Mouse (Mus musculus) stomach, postnatal 0 days (tissue): Measurements from ENCODE around the gene Cyp4f17.

ENCODE experiments used
- CTCF ChIP-seq: IDR thresholded peaks from 2 replicates; pipeline ENCODE4 v1.5.1; 2016; ENCODE audit warnings: antibody characterized with exemption, low read depth, mild to moderate bottlenecking, moderate library complexity
- EP300 ChIP-seq: optimal IDR thresholded peaks from 2 replicates; pipeline ENCODE3; 2016; ENCODE audit warnings: antibody characterized with exemption

DNA sequence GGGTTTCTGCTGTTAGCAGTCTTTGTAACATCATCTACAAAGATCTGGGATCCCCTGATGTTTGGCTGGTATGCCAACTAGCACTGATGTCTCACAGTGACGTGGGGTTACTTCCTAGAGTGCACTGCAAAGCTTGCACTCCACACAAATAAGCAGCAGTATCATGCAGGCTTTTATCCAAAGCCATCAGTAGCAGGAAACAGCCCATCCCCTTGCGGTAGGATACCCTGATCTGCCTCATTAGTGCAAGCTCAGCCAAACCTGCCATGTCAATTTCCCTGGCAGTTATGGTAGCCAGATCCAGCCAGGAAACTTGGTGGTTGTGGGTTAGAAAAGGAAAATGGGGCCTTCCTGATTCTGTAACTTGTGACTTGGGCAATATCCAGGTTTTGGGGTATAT lies 27.1 kb upstream of the Cyp4f17 start:
- no peak for TF ChIP-seq CTCF
- no peak for TF ChIP-seq EP300
